Mouse (Mus musculus): ENCODE data around the gene Mapk11. TPM values are rescaled to one million over a fixed set of nuclear protein-coding genes. Genes with fewer than 3 reads are reported as not detected.
A peak's percentile ranks its signal among the peaks of the same experiment; 100 is the strongest.

The Mapk11 gene
- polyA plus RNA-seq, 1 experiment from 2014 or later = 38.8 TPM

- DNase-seq (ENCODE audit: low spot score) = no peak
- Histone ChIP-seq H3K36me3 (peaks cover 11% of the 10 kb centered on the region), H3K27ac (replicated peaks) (peak overlapping the region; percentile 98), H3K4me1 (peaks cover 98% of the 10 kb centered on the region), H3K9me3 (replicated peaks) (no peaks in the 10 kb centered on the region), H3K27me3 (ENCODE audit: low read depth, poor library complexity, severe bottlenecking) (no peaks in the 10 kb centered on the region), H3K4me3 (peak overlapping the region; percentile 88)
- under 1% methylated on average over 26 of the region's 26 CpGs for WGBS
These were observed 30.7 kb upstream of the Mapk11 start for GRCm38 (mm10) chr15:89180081-89180541.

GRCm38 (mm10) chr15:89179630-89179964 is 30.2 kb upstream of the Mapk11 start:
- H3K4me3 ChIP-seq = peak overlapping the region; percentile 88
- peaks cover 99% of the 10 kb centered on the region for H3K4me1 ChIP-seq
- 4% methylated on average over 6 of the region's 6 CpGs for WGBS
- peaks cover 5% of the 10 kb centered on the region; the same call in 1 of the 2 replicates for H3K27me3 ChIP-seq (ENCODE audit: low read depth, poor library complexity, severe bottlenecking)
- peaks cover 6% of the 10 kb centered on the region for H3K36me3 ChIP-seq
- H3K27ac ChIP-seq (replicated peaks) = peak overlapping the region; percentile 98
- DNase-seq (ENCODE audit: low spot score) = peak; percentile 28
- no peaks in the 10 kb centered on the region for H3K9me3 ChIP-seq (replicated peaks)

- H3K36me3 ChIP-seq = 0 out of 2 replicates have a peak, but pooled peaks cover 3% of the 10 kb centered on the region
- H3K4me3 ChIP-seq = peak overlapping the region; percentile 88
- peak overlapping the region; percentile 98 for H3K27ac ChIP-seq (replicated peaks)
- peaks cover 99% of the 10 kb centered on the region for H3K4me1 ChIP-seq
- no peaks in the 10 kb centered on the region for H3K9me3 ChIP-seq (replicated peaks)
- 2% methylated on average over 15 of the region's 16 CpGs for WGBS
- peak; percentile 65 for DNase-seq (ENCODE audit: low spot score)
- peaks cover 6% of the 10 kb centered on the region; the same call in 1 of the 2 replicates for H3K27me3 ChIP-seq (ENCODE audit: low read depth, poor library complexity, severe bottlenecking)
These were observed 29.7 kb upstream of the Mapk11 start for GRCm38 (mm10) chr15:89178954-89179629.

GRCm38 (mm10) chr15:89178260-89178860 is 28.9 kb upstream of the Mapk11 start:
- 0 out of 2 replicates have a peak, but pooled peaks cover 3% of the 10 kb centered on the region for H3K36me3 ChIP-seq
- no peak for DNase-seq (ENCODE audit: low spot score)
- H3K27ac ChIP-seq (replicated peaks) = peak overlapping the region; percentile 98
- H3K4me1 ChIP-seq = peaks cover 99% of the 10 kb centered on the region
- H3K27me3 ChIP-seq (ENCODE audit: low read depth, poor library complexity, severe bottlenecking) = peaks cover 6% of the 10 kb centered on the region; the same call in 1 of the 2 replicates
- peak overlapping the region; percentile 88 for H3K4me3 ChIP-seq
- 70% methylated on average over 7 of the region's 7 CpGs for WGBS
- no peaks in the 10 kb centered on the region for H3K9me3 ChIP-seq (replicated peaks)

GRCm38 (mm10) chr15:89177576-89178259 is 28.3 kb upstream of the Mapk11 start:
- H3K9me3 ChIP-seq (replicated peaks) = no peaks in the 10 kb centered on the region
- H3K4me3 ChIP-seq = peak overlapping the region; percentile 88
- H3K4me1 ChIP-seq = peaks cover 99% of the 10 kb centered on the region
- no peak for DNase-seq (ENCODE audit: low spot score)
- peak overlapping the region; percentile 98 for H3K27ac ChIP-seq (replicated peaks)
- H3K27me3 ChIP-seq (ENCODE audit: low read depth, poor library complexity, severe bottlenecking) = peaks cover 6% of the 10 kb centered on the region; the same call in 1 of the 2 replicates
- WGBS = 70% methylated on average over 4 of the region's 4 CpGs
- H3K36me3 ChIP-seq = 0 out of 2 replicates have a peak, but pooled peaks cover 3% of the 10 kb centered on the region

- WGBS = 14% methylated on average over 5 of the region's 5 CpGs
- peak overlapping the region; percentile 88 for H3K4me3 ChIP-seq
- peak overlapping the region; percentile 67 for H3K27ac ChIP-seq (replicated peaks)
- H3K9me3 ChIP-seq (replicated peaks) = no peaks in the 10 kb centered on the region
- H3K4me1 ChIP-seq = peaks cover 99% of the 10 kb centered on the region
- H3K27me3 ChIP-seq (ENCODE audit: low read depth, poor library complexity, severe bottlenecking) = peaks cover 6% of the 10 kb centered on the region; the same call in 1 of the 2 replicates
- no peak for DNase-seq (ENCODE audit: low spot score)
- 0 out of 2 replicates have a peak, but pooled peaks cover 7% of the 10 kb centered on the region for H3K36me3 ChIP-seq
These were observed 27.7 kb upstream of the Mapk11 start for GRCm38 (mm10) chr15:89177121-89177520.

GRCm38 (mm10) chr15:89175411-89176155 is 26.2 kb upstream of the Mapk11 start:
- Histone ChIP-seq H3K4me1 (peaks cover 95% of the 10 kb centered on the region), H3K27ac (replicated peaks) (no peak overlapping the region), H3K9me3 (replicated peaks) (no peaks in the 10 kb centered on the region), H3K4me3 (no peak overlapping the region), H3K36me3 (peaks cover 17% of the 10 kb centered on the region), H3K27me3 (ENCODE audit: low read depth, poor library complexity, severe bottlenecking) (peaks cover 6% of the 10 kb centered on the region; the same call in 1 of the 2 replicates)
- DNase-seq (ENCODE audit: low spot score) = no peak
- 83% methylated on average over 13 of the region's 13 CpGs for WGBS

GRCm38 (mm10) chr15:89174889-89175339 is 25.5 kb upstream of the Mapk11 start:
- no peak for DNase-seq (ENCODE audit: low spot score)
- WGBS = 68% methylated on average over 11 of the region's 11 CpGs
- Histone ChIP-seq H3K27ac (replicated peaks) (no peak overlapping the region), H3K27me3 (ENCODE audit: low read depth, poor library complexity, severe bottlenecking) (peaks cover 6% of the 10 kb centered on the region; the same call in 1 of the 2 replicates), H3K36me3 (peaks cover 23% of the 10 kb centered on the region), H3K4me3 (peak overlapping the region; percentile 75; the same call in 1 of the 2 replicates), H3K9me3 (replicated peaks) (no peaks in the 10 kb centered on the region), H3K4me1 (peaks cover 96% of the 10 kb centered on the region)

GRCm38 (mm10) chr15:89173906-89174214 is 24.4 kb upstream of the Mapk11 start:
- H3K27ac ChIP-seq (replicated peaks) = peak overlapping the region; percentile 86
- DNase-seq (ENCODE audit: low spot score) = peak; percentile 71
- peaks cover 6% of the 10 kb centered on the region; the same call in 1 of the 2 replicates for H3K27me3 ChIP-seq (ENCODE audit: low read depth, poor library complexity, severe bottlenecking)
- peaks cover 34% of the 10 kb centered on the region for H3K36me3 ChIP-seq
- H3K4me3 ChIP-seq = peak overlapping the region; percentile 75
- peaks cover 96% of the 10 kb centered on the region for H3K4me1 ChIP-seq
- H3K9me3 ChIP-seq (replicated peaks) = no peaks in the 10 kb centered on the region
- WGBS = under 1% methylated on average over 15 of the region's 15 CpGs

GRCm38 (mm10) chr15:89173024-89173905 is 23.8 kb upstream of the Mapk11 start:
- DNase-seq (ENCODE audit: low spot score) = peak; percentile 45
- peaks cover 93% of the 10 kb centered on the region for H3K4me1 ChIP-seq
- H3K4me3 ChIP-seq = peak overlapping the region; percentile 75
- H3K36me3 ChIP-seq = peaks cover 37% of the 10 kb centered on the region
- H3K9me3 ChIP-seq (replicated peaks) = no peaks in the 10 kb centered on the region
- under 1% methylated on average over 63 of the region's 65 CpGs for WGBS
- H3K27ac ChIP-seq (replicated peaks) = peak overlapping the region; percentile 86
- peaks cover 6% of the 10 kb centered on the region; the same call in 1 of the 2 replicates for H3K27me3 ChIP-seq (ENCODE audit: low read depth, poor library complexity, severe bottlenecking)

GRCm38 (mm10) chr15:89172276-89172935 is 23.0 kb upstream of the Mapk11 start:
- WGBS = 40% methylated on average over 17 of the region's 17 CpGs
- DNase-seq (ENCODE audit: low spot score) = no peak
- H3K27me3 ChIP-seq (ENCODE audit: low read depth, poor library complexity, severe bottlenecking) = peaks cover 6% of the 10 kb centered on the region; the same call in 1 of the 2 replicates
- H3K36me3 ChIP-seq = peaks cover 45% of the 10 kb centered on the region
- peaks cover 84% of the 10 kb centered on the region for H3K4me1 ChIP-seq
- no peaks in the 10 kb centered on the region for H3K9me3 ChIP-seq (replicated peaks)
- peak overlapping the region; percentile 75 for H3K4me3 ChIP-seq
- peak overlapping the region; percentile 86 for H3K27ac ChIP-seq (replicated peaks)

Data from midbrain, embryonic 10.5 days (tissue).